Mouse (Mus musculus): ENCODE data around the gene Ring1. TPM values are rescaled to one million over a fixed set of nuclear protein-coding genes. Genes with fewer than 3 reads are reported as not detected.

Ring1 gene
- polyA plus RNA-seq, 1 experiment from 2014 or later = 10.1 TPM

DNA sequence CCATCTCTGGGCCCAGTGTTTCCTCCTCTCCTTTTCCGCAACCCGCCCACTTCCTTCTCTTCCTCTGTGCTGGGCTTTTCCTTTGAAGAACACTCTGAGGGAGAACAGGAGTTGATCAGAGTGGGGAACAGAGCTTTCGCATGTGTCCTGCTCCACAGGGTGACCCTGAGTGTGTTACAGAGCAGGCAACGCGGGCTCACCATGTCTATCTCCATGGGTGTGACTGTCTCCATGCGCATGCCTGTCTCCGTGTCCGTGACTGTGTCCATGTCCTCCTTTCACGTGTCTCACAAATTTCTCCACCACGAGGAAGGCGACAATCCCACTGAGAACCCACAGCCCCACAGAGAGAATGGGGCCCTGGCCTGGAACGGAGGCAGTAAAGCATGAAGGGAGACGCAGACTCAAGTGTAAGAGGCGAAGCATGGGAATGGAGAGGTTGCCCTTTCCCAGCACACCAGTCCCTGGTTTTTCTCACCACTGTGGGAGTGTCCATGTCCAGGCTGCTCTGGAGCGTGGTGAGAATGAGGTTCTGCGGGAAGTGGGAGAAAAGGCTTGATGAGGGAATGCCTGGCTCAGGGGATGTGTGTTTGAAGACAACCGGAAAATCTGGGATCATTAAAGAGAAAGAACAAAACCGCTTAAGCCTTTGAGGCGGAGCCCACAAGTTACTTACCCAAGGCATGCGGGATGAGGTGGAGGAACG is 5.6 kb upstream of the Ring1 start:
- Histone ChIP-seq H3K27ac (ENCODE audit: low read depth, low read length) (no peak overlapping the region), H3K4me2 (replicated peaks; ENCODE audit: low read depth) (peak overlapping the region; percentile 87), H3K4me1 (replicated peaks; ENCODE audit: control insufficient read depth, insufficient read depth, low read length) (peaks cover 24% of the 10 kb centered on the region; the same call in 1 of the 2 replicates), H3K4me3 (ENCODE audit: low read depth, low read length) (peak overlapping the region; percentile 70), H3K9ac (ENCODE audit: low read depth, low read length) (peak overlapping the region; percentile 86), H3K27me3 (replicated peaks; ENCODE audit: control insufficient read depth, insufficient read depth, low read length) (no peaks in the 10 kb centered on the region), H3K9me3 (ENCODE audit: control insufficient read depth) (no peaks in the 10 kb centered on the region), H3K36me3 (ENCODE audit: control insufficient read depth, insufficient read depth) (peaks cover 23% of the 10 kb centered on the region)
- ATAC-seq = no peak
- TF ChIP-seq CTCF (IDR thresholded peaks at IDR 0.05; ENCODE audit: low read depth) = no peak
- 72% methylated on average over 21 of the region's 21 CpGs for WGBS

GRCm38 (mm10) chr17:34029150-34029889 is 4.8 kb upstream of the Ring1 start:
- Histone ChIP-seq H3K27me3 (replicated peaks; ENCODE audit: control insufficient read depth, insufficient read depth, low read length) (no peaks in the 10 kb centered on the region), H3K36me3 (ENCODE audit: control insufficient read depth, insufficient read depth) (peaks cover 23% of the 10 kb centered on the region), H3K9me3 (ENCODE audit: control insufficient read depth) (no peaks in the 10 kb centered on the region), H3K9ac (ENCODE audit: low read depth, low read length) (no peak overlapping the region), H3K27ac (ENCODE audit: low read depth, low read length) (no peak overlapping the region), H3K4me2 (replicated peaks; ENCODE audit: low read depth) (peak overlapping the region; percentile 87; the same call in 1 of the 2 replicates), H3K4me1 (replicated peaks; ENCODE audit: control insufficient read depth, insufficient read depth, low read length) (peaks cover 24% of the 10 kb centered on the region; the same call in 1 of the 2 replicates), H3K4me3 (ENCODE audit: low read depth, low read length) (no peak overlapping the region; the same call in 1 of the 2 replicates)
- ATAC-seq = no peak
- WGBS = 88% methylated on average over 18 of the region's 18 CpGs
- no peak for TF ChIP-seq CTCF (IDR thresholded peaks at IDR 0.05; ENCODE audit: low read depth)

DNA sequence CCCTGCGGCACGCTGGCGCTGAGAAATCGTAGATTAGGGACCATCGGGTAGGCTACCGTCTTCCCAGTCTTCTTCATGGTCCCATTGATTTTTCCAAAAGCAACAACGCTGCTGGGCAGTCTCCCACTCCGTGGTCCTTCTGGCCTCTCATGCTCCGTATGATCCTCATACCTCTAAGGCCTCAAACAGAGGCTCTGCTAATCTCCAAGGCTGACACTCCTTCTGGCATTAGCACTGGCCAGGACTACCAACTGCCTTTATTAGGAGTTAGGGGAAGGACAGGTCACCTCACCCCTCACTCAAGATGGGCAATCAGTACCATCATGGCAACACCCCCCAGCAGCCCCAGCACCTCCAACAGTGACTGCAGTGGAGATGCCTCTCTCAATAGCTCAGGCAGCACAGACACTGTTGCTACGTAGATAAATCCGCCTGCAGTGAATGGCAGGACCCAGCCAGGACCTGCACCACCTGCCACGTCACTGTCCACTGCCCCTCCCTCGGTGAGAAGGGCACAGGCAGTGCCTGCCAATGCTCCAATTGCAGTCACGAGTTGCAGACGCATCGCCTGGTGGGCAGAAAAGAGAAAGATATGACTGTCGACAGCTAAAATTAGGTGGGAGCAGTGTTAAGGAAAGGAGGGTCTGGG is 4.1 kb upstream of the Ring1 start:
- Histone ChIP-seq H3K4me1 (replicated peaks; ENCODE audit: control insufficient read depth, insufficient read depth, low read length) (peaks cover 24% of the 10 kb centered on the region; the same call in 1 of the 2 replicates), H3K27ac (ENCODE audit: low read depth, low read length) (peak overlapping the region; percentile 21; the same call in 1 of the 2 replicates)
- ATAC-seq = no peak

DNA sequence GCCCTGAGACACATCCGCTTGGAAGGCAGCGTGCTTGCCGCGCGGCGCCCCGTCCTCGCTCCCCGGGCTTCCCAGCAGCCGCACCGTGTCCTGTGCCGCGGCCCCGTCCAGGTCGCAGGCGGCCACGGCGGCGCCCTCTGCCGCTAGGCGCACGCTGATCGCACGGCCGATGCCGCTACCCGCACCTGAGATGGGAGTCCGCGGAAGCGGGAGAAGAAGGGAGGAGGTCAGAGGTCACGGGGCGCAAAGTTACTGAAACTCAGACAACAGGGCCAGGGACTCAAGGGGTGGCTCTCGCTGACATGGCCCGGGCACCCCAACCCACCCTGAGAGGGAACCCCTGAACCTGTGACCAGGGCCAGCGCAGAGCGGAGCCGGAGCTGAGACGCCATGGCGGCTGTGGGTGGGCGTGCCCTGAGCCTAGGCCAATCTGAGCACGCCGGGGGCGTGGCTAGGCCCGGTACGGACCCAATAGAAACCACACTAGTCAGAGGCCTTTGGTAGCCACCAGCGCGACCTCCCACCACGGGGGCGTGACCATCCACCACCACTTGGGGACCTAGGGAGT is 3.3 kb upstream of the Ring1 start, which contains the start of gene H2-Ke6:
Gene H2-Ke6 (minus strand): TSS at position 405 of the 568 bp plus-strand sequence.
- TF ChIP-seq CTCF (IDR thresholded peaks at IDR 0.05; ENCODE audit: low read depth) = peak; percentile 62
- Histone ChIP-seq H3K4me1 (replicated peaks; ENCODE audit: control insufficient read depth, insufficient read depth, low read length) (peaks cover 24% of the 10 kb centered on the region; the same call in 1 of the 2 replicates), H3K27ac (ENCODE audit: low read depth, low read length) (peak within 1 kb of the TSS; percentile 65), H3K4me2 (replicated peaks; ENCODE audit: low read depth) (peak within 1 kb of the TSS; percentile 93), H3K9ac (ENCODE audit: low read depth, low read length) (peak within 1 kb of the TSS; percentile 58), H3K36me3 (ENCODE audit: control insufficient read depth, insufficient read depth) (peaks cover 27% of the 10 kb centered on the region), H3K9me3 (ENCODE audit: control insufficient read depth) (no peaks in the 10 kb centered on the region), H3K27me3 (replicated peaks; ENCODE audit: control insufficient read depth, insufficient read depth, low read length) (no peaks in the 10 kb centered on the region), H3K4me3 (ENCODE audit: low read depth, low read length) (peak within 1 kb of the TSS; percentile 60)
- peak; percentile 48 for ATAC-seq
- WGBS = under 1% methylated on average over 48 of the region's 49 CpGs

More for the DNA sequence above, 4.1 kb upstream of the Ring1 start:
- Histone ChIP-seq H3K36me3 (ENCODE audit: control insufficient read depth, insufficient read depth) (peaks cover 23% of the 10 kb centered on the region), H3K4me2 (replicated peaks; ENCODE audit: low read depth) (peak overlapping the region; percentile 93), H3K9ac (ENCODE audit: low read depth, low read length) (no peak overlapping the region), H3K9me3 (ENCODE audit: control insufficient read depth) (no peaks in the 10 kb centered on the region), H3K4me3 (ENCODE audit: low read depth, low read length) (no peak overlapping the region), H3K27me3 (replicated peaks; ENCODE audit: control insufficient read depth, insufficient read depth, low read length) (no peaks in the 10 kb centered on the region)
- WGBS = 75% methylated on average over 17 of the region's 17 CpGs
- TF ChIP-seq CTCF (IDR thresholded peaks at IDR 0.05; ENCODE audit: low read depth) = no peak

DNA sequence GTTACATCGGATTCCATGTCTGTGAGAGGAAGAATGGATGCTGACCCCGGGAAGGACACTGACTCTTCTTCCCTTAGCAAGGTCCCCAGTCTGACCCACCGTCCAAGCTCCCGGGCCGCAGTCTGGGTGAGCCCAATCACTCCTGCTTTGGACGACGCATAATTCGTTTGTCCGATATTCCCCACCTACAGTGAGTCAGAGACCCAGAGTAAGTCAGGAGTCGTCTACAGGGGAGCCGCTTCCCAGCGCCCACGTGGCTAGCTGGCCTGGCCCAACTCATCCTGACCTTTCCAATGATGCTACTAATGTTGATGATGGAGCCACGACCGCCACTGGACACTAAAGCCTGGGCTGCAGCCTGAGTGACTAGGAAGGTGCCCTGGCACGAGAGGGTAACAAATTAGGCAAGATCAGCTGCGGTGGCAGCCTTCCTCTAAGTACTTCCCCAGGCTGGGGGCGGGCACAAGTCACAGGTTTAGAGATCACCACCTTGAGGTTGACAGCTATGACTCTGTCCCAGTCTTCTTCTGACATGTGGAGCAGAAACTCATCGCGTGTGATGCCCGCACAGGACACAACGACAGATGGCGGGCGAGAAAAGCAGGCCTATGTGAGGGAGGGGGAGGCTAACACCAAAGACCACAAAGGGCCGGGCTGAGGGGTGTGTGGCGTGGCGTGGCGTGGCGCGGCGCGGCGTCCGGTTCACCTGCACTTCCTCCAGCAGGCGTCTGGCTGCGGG is 2.6 kb upstream of the Ring1 start:
- H3K4me3 ChIP-seq (ENCODE audit: low read depth, low read length) = peak overlapping the region; percentile 60
- H3K27me3 ChIP-seq (replicated peaks; ENCODE audit: control insufficient read depth, insufficient read depth, low read length) = no peaks in the 10 kb centered on the region
- H3K27ac ChIP-seq (ENCODE audit: low read depth, low read length) = peak overlapping the region; percentile 65
- H3K4me2 ChIP-seq (replicated peaks; ENCODE audit: low read depth) = peak overlapping the region; percentile 93
- ATAC-seq = no peak
- peaks cover 24% of the 10 kb centered on the region; the same call in 1 of the 2 replicates for H3K4me1 ChIP-seq (replicated peaks; ENCODE audit: control insufficient read depth, insufficient read depth, low read length)
- no peak for TF ChIP-seq CTCF (IDR thresholded peaks at IDR 0.05; ENCODE audit: low read depth)
- 11% methylated on average over 36 of the region's 36 CpGs for WGBS
- no peaks in the 10 kb centered on the region for H3K9me3 ChIP-seq (ENCODE audit: control insufficient read depth)
- H3K9ac ChIP-seq (ENCODE audit: low read depth, low read length) = peak overlapping the region; percentile 58
- H3K36me3 ChIP-seq (ENCODE audit: control insufficient read depth, insufficient read depth) = peaks cover 28% of the 10 kb centered on the region

All from intestine, postnatal 0 days (tissue).